Mouse (Mus musculus): Measurements from ENCODE around the gene March2. TPM values are rescaled to one million over a fixed set of nuclear protein-coding genes. Genes with fewer than 3 reads are reported as not detected.
"Not testable (repeated sequence)": the region's sequence is repeated elsewhere in the genome, so short reads cannot be mapped to it uniquely, and the experiment has no call there.

March2 gene
- polyA plus RNA-seq, 1 experiment from 2014 or later, result 40.1 TPM

DNA sequence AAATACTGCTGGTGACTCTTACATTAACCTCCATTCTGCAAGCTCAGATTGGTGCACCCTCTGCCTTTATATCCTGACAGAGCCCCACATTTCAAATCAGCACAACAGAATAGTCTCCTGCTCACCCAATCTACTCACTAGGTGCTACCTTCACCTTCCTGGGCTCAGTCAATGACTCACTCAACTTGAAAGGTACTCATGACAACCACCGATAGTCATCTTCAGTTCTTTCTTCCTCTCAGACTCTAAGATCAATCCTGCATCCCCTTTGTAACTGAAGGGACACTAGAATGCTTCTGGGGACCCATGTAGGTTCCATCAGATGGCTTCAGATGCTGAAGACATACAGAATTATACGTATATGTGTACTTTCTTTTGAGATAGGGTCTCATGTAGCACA lies 33.8 kb upstream of the March2 start:
- H3K4me1 ChIP-seq (replicated peaks; ENCODE audit: control insufficient read depth, insufficient read depth, low read length), result no peaks in the 10 kb centered on the region
- ATAC-seq (replicated peaks; ENCODE audit: low FRiP score) (no peak), DNase-seq (ENCODE audit: low spot score) (no peak)
- no peak overlapping the region for H3K4me2 ChIP-seq (ENCODE audit: low read depth, low read length, severe bottlenecking)
- H3K27me3 ChIP-seq (ENCODE audit: control insufficient read depth, insufficient read depth, low read length), result no peaks in the 10 kb centered on the region
- H3K36me3 ChIP-seq (ENCODE audit: control insufficient read depth, insufficient read depth, low read length), result peaks cover 4% of the 10 kb centered on the region; the same call in 1 of the 2 replicates
- no peak overlapping the region for H3K27ac ChIP-seq (ENCODE audit: low read depth, low read length)
- 96% methylated on average over 2 of the region's 2 CpGs for WGBS
- no peak overlapping the region for H3K9ac ChIP-seq (ENCODE audit: low read length)
- H3K9me3 ChIP-seq (ENCODE audit: control insufficient read depth, low read length), result no peaks in the 10 kb centered on the region
- H3K4me3 ChIP-seq (ENCODE audit: low read depth, low read length), result no peak overlapping the region

DNA sequence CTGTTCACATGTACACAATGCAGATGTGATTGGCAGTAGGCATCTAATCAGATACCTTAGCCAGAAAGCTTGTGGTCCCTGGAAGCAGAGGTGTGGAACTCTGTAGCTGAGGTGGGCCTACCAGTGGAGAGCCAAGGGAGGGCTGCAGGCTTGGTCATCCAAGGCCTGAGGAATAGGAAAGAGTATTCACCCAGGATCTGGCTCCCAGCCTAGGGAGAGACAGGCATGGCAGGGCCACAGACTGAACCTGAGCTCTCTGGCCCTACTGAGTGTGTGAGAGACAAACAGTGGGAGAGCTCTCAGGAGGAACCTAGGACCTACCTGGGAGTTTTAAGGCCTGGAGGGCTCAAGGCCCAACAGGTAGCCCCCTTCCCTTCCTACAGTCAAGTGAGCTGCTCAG lies 32.7 kb upstream of the March2 start:
- peaks cover 6% of the 10 kb centered on the region for H3K36me3 ChIP-seq (ENCODE audit: control insufficient read depth, insufficient read depth, low read length)

DNA sequence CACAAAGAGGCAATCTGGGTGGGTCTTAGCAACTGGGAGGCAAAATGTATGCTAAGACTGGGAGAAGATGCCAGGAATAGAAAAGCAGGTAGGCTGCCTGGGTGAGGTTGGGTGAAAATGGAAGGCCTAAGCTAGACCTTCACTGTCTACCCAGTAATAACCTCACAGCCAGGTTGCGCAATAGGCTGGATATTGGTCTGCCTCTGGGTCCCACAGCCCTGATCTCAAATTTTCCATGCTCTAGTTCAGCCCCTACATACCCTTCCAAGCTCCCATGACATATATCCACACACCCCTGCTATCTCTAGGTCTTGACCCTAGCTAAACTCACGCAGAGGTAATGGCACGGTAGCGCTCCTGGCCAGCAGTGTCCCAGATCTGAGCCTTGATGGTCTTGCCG lies 31.0 kb upstream of the March2 start:
- 93% methylated on average over 5 of the region's 5 CpGs for WGBS
- ATAC-seq (replicated peaks; ENCODE audit: low FRiP score) (no peak), DNase-seq (ENCODE audit: low spot score) (no peak)
- Histone ChIP-seq H3K36me3 (ENCODE audit: control insufficient read depth, insufficient read depth, low read length) (peaks cover 12% of the 10 kb centered on the region), H3K4me3 (ENCODE audit: low read depth, low read length) (no peak overlapping the region), H3K4me2 (ENCODE audit: low read depth, low read length, severe bottlenecking) (no peak overlapping the region), H3K9ac (ENCODE audit: low read length) (no peak overlapping the region), H3K27ac (ENCODE audit: low read depth, low read length) (no peak overlapping the region), H3K27me3 (ENCODE audit: control insufficient read depth, insufficient read depth, low read length) (no peaks in the 10 kb centered on the region), H3K4me1 (replicated peaks; ENCODE audit: control insufficient read depth, insufficient read depth, low read length) (no peaks in the 10 kb centered on the region), H3K9me3 (ENCODE audit: control insufficient read depth, low read length) (no peaks in the 10 kb centered on the region)

More for the DNA sequence above, 32.7 kb upstream of the March2 start:
- Histone ChIP-seq H3K4me1 (replicated peaks; ENCODE audit: control insufficient read depth, insufficient read depth, low read length) (no peaks in the 10 kb centered on the region), H3K4me3 (ENCODE audit: low read depth, low read length) (no peak overlapping the region), H3K9me3 (ENCODE audit: control insufficient read depth, low read length) (no peaks in the 10 kb centered on the region), H3K9ac (ENCODE audit: low read length) (no peak overlapping the region), H3K4me2 (ENCODE audit: low read depth, low read length, severe bottlenecking) (no peak overlapping the region), H3K27ac (ENCODE audit: low read depth, low read length) (no peak overlapping the region), H3K27me3 (ENCODE audit: control insufficient read depth, insufficient read depth, low read length) (no peaks in the 10 kb centered on the region)
- DNase-seq (ENCODE audit: low spot score) (no peak), ATAC-seq (replicated peaks; ENCODE audit: low FRiP score) (no peak)

DNA sequence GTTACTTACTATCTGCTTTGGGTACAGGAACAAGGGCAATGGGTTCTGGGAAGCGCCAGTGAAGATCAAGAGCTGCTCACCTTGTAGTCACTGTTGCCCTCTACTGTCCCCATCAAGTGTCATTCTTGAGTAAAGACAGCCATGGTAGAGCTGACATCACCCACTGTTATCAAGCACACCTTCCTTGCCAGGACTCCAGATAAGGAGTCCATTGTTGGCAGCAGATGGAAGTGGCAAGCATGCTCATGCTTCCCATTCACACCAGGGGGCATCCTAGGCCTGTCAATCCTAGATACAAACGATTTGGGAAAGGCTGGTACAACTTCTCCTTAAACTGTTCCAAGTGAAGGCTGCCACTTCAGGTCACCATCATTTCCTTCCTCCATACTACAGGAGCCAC lies 27.5 kb upstream of the March2 start:
- ATAC-seq (replicated peaks; ENCODE audit: low FRiP score), result no peak
- no peaks in the 10 kb centered on the region for H3K27me3 ChIP-seq (ENCODE audit: control insufficient read depth, insufficient read depth, low read length)
- H3K9ac ChIP-seq (ENCODE audit: low read length), result no peak overlapping the region
- H3K4me1 ChIP-seq (replicated peaks; ENCODE audit: control insufficient read depth, insufficient read depth, low read length), result no peaks in the 10 kb centered on the region
- no peak for DNase-seq (ENCODE audit: low spot score)
- WGBS, result 67% methylated on average over 2 of the region's 2 CpGs
- H3K4me2 ChIP-seq (ENCODE audit: low read depth, low read length, severe bottlenecking), result no peak overlapping the region
- H3K4me3 ChIP-seq (ENCODE audit: low read depth, low read length), result no peak overlapping the region
- peaks cover 12% of the 10 kb centered on the region for H3K36me3 ChIP-seq (ENCODE audit: control insufficient read depth, insufficient read depth, low read length)
- no peaks in the 10 kb centered on the region for H3K9me3 ChIP-seq (ENCODE audit: control insufficient read depth, low read length)
- H3K27ac ChIP-seq (ENCODE audit: low read depth, low read length), result no peak overlapping the region

DNA sequence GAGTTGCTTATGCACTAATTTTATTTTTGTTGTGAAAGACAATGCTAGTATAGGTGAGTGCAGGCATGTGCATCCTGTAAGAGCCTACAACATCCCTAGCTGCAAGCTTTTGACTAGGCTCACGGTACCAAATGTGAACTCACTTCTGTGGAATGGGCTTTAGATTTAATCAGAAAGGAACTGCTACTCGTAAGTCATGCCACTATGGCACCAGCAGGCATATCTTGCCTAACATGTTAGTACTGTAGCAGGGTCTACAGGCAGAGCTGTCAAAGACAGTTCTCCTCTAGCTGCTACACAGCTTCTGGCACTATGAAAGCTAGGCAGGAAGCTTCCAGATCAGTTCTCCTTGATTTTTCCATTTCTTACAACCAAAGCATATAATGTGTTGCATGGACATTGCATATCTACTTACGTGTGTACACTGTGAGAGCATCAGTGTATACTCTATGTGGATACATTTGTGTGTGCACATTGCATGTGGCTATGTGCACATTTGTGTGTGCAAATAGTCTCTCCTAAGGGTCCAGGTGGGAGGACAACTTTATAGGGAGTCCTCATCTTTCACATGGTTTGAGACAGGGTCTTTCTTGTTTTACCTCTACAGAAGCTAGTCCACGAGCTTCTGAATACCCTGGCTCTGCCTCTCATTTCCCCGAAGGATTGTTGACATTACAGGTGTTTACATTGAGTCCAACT lies 26.4 kb upstream of the March2 start:
- WGBS, result 92% methylated on average over 5 of the region's 5 CpGs
- peaks cover 12% of the 10 kb centered on the region for H3K36me3 ChIP-seq (ENCODE audit: control insufficient read depth, insufficient read depth, low read length)

DNA sequence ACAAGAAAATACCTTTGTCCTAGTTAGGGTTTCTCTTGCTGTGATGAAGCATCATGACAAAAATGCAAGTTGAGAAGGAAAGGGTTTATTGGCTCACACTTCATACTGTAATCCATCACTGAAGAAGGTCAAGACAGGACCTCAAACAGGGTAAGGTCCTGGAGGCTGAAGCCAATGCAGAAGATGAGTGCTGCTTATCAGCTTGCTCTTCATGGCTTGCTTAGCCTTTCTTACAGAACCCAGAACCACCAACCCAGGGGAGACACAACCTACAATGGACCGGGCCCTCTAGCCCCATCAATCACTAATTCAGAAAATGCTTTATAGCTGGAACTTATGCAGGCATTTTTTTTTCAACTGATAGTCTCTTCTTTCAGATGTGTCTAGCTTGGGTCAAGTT lies 23.9 kb upstream of the March2 start:
- H3K9me3 ChIP-seq (ENCODE audit: control insufficient read depth, low read length), result no peaks in the 10 kb centered on the region

More for the DNA sequence above, 26.4 kb upstream of the March2 start:
- H3K9me3 ChIP-seq (ENCODE audit: control insufficient read depth, low read length), result no peaks in the 10 kb centered on the region
- no peak overlapping the region for H3K9ac ChIP-seq (ENCODE audit: low read length)
- DNase-seq (ENCODE audit: low spot score) (no peak), ATAC-seq (replicated peaks; ENCODE audit: low FRiP score) (no peak)
- no peaks in the 10 kb centered on the region for H3K27me3 ChIP-seq (ENCODE audit: control insufficient read depth, insufficient read depth, low read length)
- H3K4me3 ChIP-seq (ENCODE audit: low read depth, low read length), result no peak overlapping the region
- no peak overlapping the region for H3K27ac ChIP-seq (ENCODE audit: low read depth, low read length)
- H3K4me1 ChIP-seq (replicated peaks; ENCODE audit: control insufficient read depth, insufficient read depth, low read length), result no peaks in the 10 kb centered on the region
- no peak overlapping the region for H3K4me2 ChIP-seq (ENCODE audit: low read depth, low read length, severe bottlenecking)

DNA sequence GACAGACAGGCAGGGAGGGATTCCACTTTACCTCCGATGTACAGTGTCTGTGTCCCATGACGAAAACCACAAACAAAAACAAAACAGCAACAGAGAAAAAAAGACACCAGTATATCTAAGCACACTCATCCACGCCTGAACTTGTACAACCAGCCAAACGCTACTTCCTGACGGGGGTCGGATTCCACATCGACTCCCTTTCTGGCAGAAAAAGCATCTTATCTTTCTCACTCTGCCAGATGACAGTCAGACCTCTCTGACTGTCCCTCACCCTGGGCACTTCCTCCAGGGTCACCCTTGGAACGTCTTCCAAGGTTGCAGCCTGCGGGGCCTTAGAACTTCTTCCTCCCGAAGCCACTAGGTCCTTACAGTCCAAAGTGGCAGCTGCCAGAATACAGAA lies 15.1 kb upstream of the March2 start:
- DNase-seq (ENCODE audit: low spot score); H3K27me3 ChIP-seq (ENCODE audit: control insufficient read depth, insufficient read depth, low read length); H3K4me1 ChIP-seq (replicated peaks; ENCODE audit: control insufficient read depth, insufficient read depth, low read length); H3K9me3 ChIP-seq (ENCODE audit: control insufficient read depth, low read length); ATAC-seq (replicated peaks; ENCODE audit: low FRiP score); H3K36me3 ChIP-seq (ENCODE audit: control insufficient read depth, insufficient read depth, low read length); H3K4me3 ChIP-seq (ENCODE audit: low read depth, low read length); H3K9ac ChIP-seq (ENCODE audit: low read length); H3K27ac ChIP-seq (ENCODE audit: low read depth, low read length); H3K4me2 ChIP-seq (ENCODE audit: low read depth, low read length, severe bottlenecking): not testable (repeated sequence)
- 87% methylated on average over 10 of the region's 10 CpGs for WGBS

More for the DNA sequence above, 23.9 kb upstream of the March2 start:
- no peaks in the 10 kb centered on the region for H3K27me3 ChIP-seq (ENCODE audit: control insufficient read depth, insufficient read depth, low read length)
- ATAC-seq (replicated peaks; ENCODE audit: low FRiP score), result no peak
- no peak overlapping the region for H3K4me2 ChIP-seq (ENCODE audit: low read depth, low read length, severe bottlenecking)
- no peak overlapping the region for H3K9ac ChIP-seq (ENCODE audit: low read length)
- H3K36me3 ChIP-seq (ENCODE audit: control insufficient read depth, insufficient read depth, low read length), result peaks cover 8% of the 10 kb centered on the region
- no peak overlapping the region for H3K27ac ChIP-seq (ENCODE audit: low read depth, low read length)
- H3K4me1 ChIP-seq (replicated peaks; ENCODE audit: control insufficient read depth, insufficient read depth, low read length), result no peaks in the 10 kb centered on the region
- whole genome bisulfite sequencing, result 94% methylated on average over 1 of the region's 1 CpGs
- no peak for DNase-seq (ENCODE audit: low spot score)
- H3K4me3 ChIP-seq (ENCODE audit: low read depth, low read length), result no peak overlapping the region

DNA sequence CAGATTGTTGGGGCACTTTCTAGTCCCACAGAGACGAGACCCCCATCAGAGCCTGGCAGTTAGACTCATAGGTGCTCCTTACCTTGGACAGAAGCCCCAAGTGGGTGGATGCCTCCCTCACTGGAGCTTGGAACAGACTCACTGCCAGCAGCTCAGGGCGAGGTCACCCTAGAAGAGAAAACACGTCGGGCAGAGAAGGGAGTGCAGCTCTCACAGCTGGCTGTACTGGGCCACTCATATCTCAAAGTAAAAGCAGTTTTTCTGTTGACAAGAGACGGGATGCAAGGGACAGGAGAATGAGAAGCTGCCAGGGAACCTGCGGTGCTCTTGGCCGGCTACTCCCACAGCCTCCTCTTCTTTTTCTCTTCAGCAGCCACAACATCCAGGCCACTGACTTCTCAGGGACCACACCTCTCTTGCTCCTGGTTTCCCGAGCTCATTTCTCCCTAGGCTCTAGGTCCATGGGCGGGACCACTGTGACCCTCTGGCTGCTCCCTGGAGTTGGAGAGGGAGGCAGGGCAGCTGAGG lies 14.2 kb upstream of the March2 start:
- not testable (repeated sequence) for H3K36me3 ChIP-seq (ENCODE audit: control insufficient read depth, insufficient read depth, low read length); H3K4me3 ChIP-seq (ENCODE audit: low read depth, low read length); H3K4me1 ChIP-seq (replicated peaks; ENCODE audit: control insufficient read depth, insufficient read depth, low read length); H3K9ac ChIP-seq (ENCODE audit: low read length); H3K27ac ChIP-seq (ENCODE audit: low read depth, low read length); H3K27me3 ChIP-seq (ENCODE audit: control insufficient read depth, insufficient read depth, low read length); H3K9me3 ChIP-seq (ENCODE audit: control insufficient read depth, low read length); ATAC-seq (replicated peaks; ENCODE audit: low FRiP score); H3K4me2 ChIP-seq (ENCODE audit: low read depth, low read length, severe bottlenecking); DNase-seq (ENCODE audit: low spot score)
- 79% methylated on average over 9 of the region's 9 CpGs for WGBS

DNA sequence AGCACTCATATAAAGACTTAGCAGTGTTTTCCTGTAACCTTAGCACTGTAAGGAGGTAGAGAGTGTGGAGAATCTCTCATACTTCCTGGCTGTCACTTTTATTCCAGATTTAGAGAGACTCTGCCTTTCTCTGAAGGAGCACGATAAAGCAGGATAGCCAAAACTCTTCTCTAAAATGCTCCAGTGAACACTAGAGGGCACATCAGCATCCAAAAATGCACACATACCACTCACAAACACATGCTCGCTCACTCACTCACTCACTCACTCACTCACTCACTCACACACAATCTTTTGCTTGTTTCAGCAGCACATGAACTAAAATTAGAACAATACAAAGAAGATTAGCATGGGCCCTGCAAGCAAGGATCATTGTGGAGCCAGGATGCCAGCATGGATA lies 10.7 kb upstream of the March2 start:
- DNase-seq (ENCODE audit: low spot score), result no peak
- ATAC-seq (replicated peaks; ENCODE audit: low FRiP score), result no peak
- no peaks in the 10 kb centered on the region for H3K9me3 ChIP-seq (ENCODE audit: control insufficient read depth, low read length)
- 86% methylated on average over 2 of the region's 2 CpGs for WGBS
- H3K4me2 ChIP-seq (ENCODE audit: low read depth, low read length, severe bottlenecking), result no peak overlapping the region
- no peak overlapping the region for H3K27ac ChIP-seq (ENCODE audit: low read depth, low read length)
- H3K4me3 ChIP-seq (ENCODE audit: low read depth, low read length), result no peak overlapping the region
- H3K9ac ChIP-seq (ENCODE audit: low read length), result no peak overlapping the region
- H3K36me3 ChIP-seq (ENCODE audit: control insufficient read depth, insufficient read depth, low read length), result no peaks in the 10 kb centered on the region
- H3K4me1 ChIP-seq (replicated peaks; ENCODE audit: control insufficient read depth, insufficient read depth, low read length), result no peaks in the 10 kb centered on the region
- H3K27me3 ChIP-seq (ENCODE audit: control insufficient read depth, insufficient read depth, low read length), result no peaks in the 10 kb centered on the region
